Comparison of ENCODE assay signal across 12 mouse cellular contexts in the genomic region with DNA sequence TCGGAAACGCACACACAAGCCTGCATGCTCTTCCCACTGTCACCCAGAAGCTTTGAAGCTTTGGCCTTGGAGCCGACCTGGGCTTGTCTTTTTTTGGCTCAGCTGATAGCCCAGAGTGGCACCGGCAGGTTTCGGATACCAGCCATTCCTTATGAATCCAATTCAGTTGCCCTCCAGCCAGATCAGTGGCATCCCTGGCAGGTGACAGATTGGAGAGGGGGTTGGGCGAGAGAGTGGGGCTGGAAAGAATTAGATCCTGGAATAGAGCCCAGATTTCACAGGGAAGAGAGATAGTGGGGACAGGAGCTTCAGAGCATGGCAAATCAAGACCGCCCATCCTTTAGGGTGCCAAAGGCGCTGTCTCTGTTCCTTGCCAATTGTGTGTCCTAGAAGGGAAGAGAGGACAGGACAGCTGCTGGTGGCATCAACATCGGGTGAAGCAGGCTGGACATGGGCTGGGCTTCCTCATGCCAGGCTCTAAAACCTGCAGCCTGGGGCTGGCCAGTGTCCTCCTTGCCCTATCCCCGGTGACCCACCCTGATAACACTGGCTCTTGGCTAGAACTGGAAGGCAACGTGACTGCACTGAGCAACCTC. TPM values are rescaled to one million over a fixed set of nuclear protein-coding genes. Genes with fewer than 3 reads are reported as not detected.
A peak's percentile ranks its signal among the peaks of the same experiment; 100 is the strongest.
DNase-seq lines count a peak whose midpoint lies in the region; ATAC-seq and TF ChIP-seq lines count a peak whose summit lies in the region.
"Had no signal": no experiment of that assay in that cellular context is flagged by ENCODE, and none has a peak within 500 bp of the region (broad histone marks: within the 10 kb centered on the region; RNA-seq: fewer than 3 reads in every experiment).

No protein-coding gene starts in this region.

- WGBS in neural tube, embryonic 14.5 days: 62% methylated on average over 11 of the region's 11 CpGs
- WGBS in thymus, adult 2 months: 83% methylated on average over 11 of the region's 11 CpGs

- TF ChIP-seq CTCF in thymus, adult 2 months (IDR thresholded peaks at IDR 0.05; ENCODE audit: borderline replicate concordance, control insufficient read depth, extremely low read depth, insufficient read depth, low read length, poor library complexity): no peak

- no peaks in the 10 kb centered on the region for H3K27me3 ChIP-seq in neural tube, embryonic 14.5 days (ENCODE audit: control insufficient read depth, insufficient read depth, low read length)
- no peaks in the 10 kb centered on the region for H3K27me3 ChIP-seq in thymus, adult 2 months (ENCODE audit: control insufficient read depth, insufficient read depth, low read length)
- H3K27me3 ChIP-seq: liver, embryonic 13.5 days had no signal

- no peaks in the 10 kb centered on the region for H3K9me3 ChIP-seq in neural tube, embryonic 14.5 days (ENCODE audit: control insufficient read depth, low read length)
- H3K9me3 ChIP-seq: liver, embryonic 13.5 days had no signal

- no peak overlapping the region for H3K4me3 ChIP-seq in neural tube, embryonic 14.5 days (ENCODE audit: low read depth, low read length)
- H3K4me3 ChIP-seq in thymus, adult 2 months (ENCODE audit: control insufficient read depth, insufficient read depth, low read length): no peak overlapping the region
- H3K4me3 ChIP-seq: liver, embryonic 13.5 days had no signal

- no peak for TF ChIP-seq POLR2A in thymus, adult 2 months (IDR thresholded peaks at IDR 0.05; ENCODE audit: control insufficient read depth, extremely low read depth, insufficient read depth, low read length, poor library complexity)

- peaks cover 6% of the 10 kb centered on the region; the same call in 1 of the 2 replicates for H3K4me1 ChIP-seq in neural tube, embryonic 14.5 days (ENCODE audit: control insufficient read depth, insufficient read depth, low read length)
- H3K4me1 ChIP-seq in thymus, adult 2 months (replicated peaks; ENCODE audit: control insufficient read depth, insufficient read depth, low read length): no peaks in the 10 kb centered on the region
- H3K4me1 ChIP-seq: liver, embryonic 13.5 days had no signal

- H3K4me2 ChIP-seq in neural tube, embryonic 14.5 days (ENCODE audit: low read depth, low read length): no peak overlapping the region
- H3K4me2 ChIP-seq: liver, embryonic 13.5 days had no signal

- H3K27ac ChIP-seq in neural tube, embryonic 14.5 days (ENCODE audit: low read depth, low read length): no peak overlapping the region
- H3K27ac ChIP-seq in thymus, adult 2 months (ENCODE audit: control insufficient read depth, insufficient read depth, low read length): no peak overlapping the region
- H3K27ac ChIP-seq: liver, embryonic 13.5 days had no signal

- no peak overlapping the region for H3K9ac ChIP-seq in neural tube, embryonic 14.5 days (replicated peaks; ENCODE audit: low read depth, low read length)
- H3K9ac ChIP-seq: liver, embryonic 13.5 days had no signal

- DNase-seq in layer of hippocampus, adult 9-10 months (ENCODE audit: low spot score): peak; percentile 12
- DNase-seq in layer of hippocampus, adult 11-12 months (ENCODE audit: low spot score): no peak
- DNase-seq in cerebellum, adult 9-10 months: peak; percentile 99
- peak; percentile 78 for DNase-seq in heart, adult 8-10 months (ENCODE audit: low spot score)
- DNase-seq in thymus, adult 2 months: no peak
- no peak for DNase-seq in testis, postnatal 10 days (ENCODE audit: low spot score)
- DNase-seq: liver, embryonic 13.5 days; right cerebral cortex, postnatal 25 days; thymus, adult 18-20 months had no signal

- peak; percentile 22 for ATAC-seq in neural tube, embryonic 14.5 days (ENCODE audit: low read depth)
- ATAC-seq: midbrain, embryonic 16.5 days had no signal

- H3K36me3 ChIP-seq in neural tube, embryonic 14.5 days (ENCODE audit: control insufficient read depth, insufficient read depth, low read length): no peaks in the 10 kb centered on the region
- H3K36me3 ChIP-seq in thymus, adult 2 months (ENCODE audit: control insufficient read depth, insufficient read depth, low read length): no peaks in the 10 kb centered on the region
- H3K36me3 ChIP-seq: liver, embryonic 13.5 days had no signal

RNA-seq across cellular contexts. Expression of gene Abcc8, which starts 17.6 kb away (rescaled TPM):
- 10 to 100 TPM; 39.5 to 54.6 (median 45.7) TPM for total RNA-seq in heart, adult 8-10 months (2022)
- 12.4 and 15.7 TPM in 2 replicates for polyA plus RNA-seq in neural tube, embryonic 14.5 days (2014; fragmentation: Nextera tagmentation; extraction: Ambion mirVana)
- polyA plus RNA-seq in thymus, adult 2 months (2012; rRNA removed): 2.6 and 4.1 TPM in 2 replicates
- total RNA-seq: hematopoietic stem cell, adult 5-6 weeks had no signal

Comparison
In these comparisons a context has a peak if more than half of its experiments do, and no peak if none do; other contexts are left out.
1. DNase-seq: peak in layer of hippocampus, adult 9-10 months (single experiment), cerebellum, adult 9-10 months (single experiment) and heart, adult 8-10 months (single experiment); none in layer of hippocampus, adult 11-12 months (single experiment), thymus, adult 2 months (single experiment) and testis, postnatal 10 days (single experiment).